Mouse (Mus musculus) kidney, adult 2 months (tissue): ENCODE measurements around the gene Pard6b. TPM values are rescaled to one million over a fixed set of nuclear protein-coding genes. Genes with fewer than 3 reads are reported as not detected.

Source experiments
- DNase-seq: peaks from one replicate; pipeline ENCODE4 v3.0.0; 2021
- H3K27ac ChIP-seq: fragments of 200-500 bp; 2 replicates; pipeline ENCODE4 v1.5.1; 2012; ENCODE audit warnings: low read depth, low read length, control low read depth, inconsistent platforms; ENCODE audit not compliant: insufficient read depth
- H3K27me3 ChIP-seq: fragments of 200-500 bp; replicated peaks from 2 replicates; pipeline ENCODE4 v1.6.1; 2012; ENCODE audit warnings: mild to moderate bottlenecking, moderate library complexity, low read length, inconsistent platforms; ENCODE audit not compliant: control insufficient read depth, insufficient read depth
- H3K36me3 ChIP-seq: fragments of 200-500 bp; 2 replicates; pipeline ENCODE4 v1.6.1; 2012; ENCODE audit warnings: mild to moderate bottlenecking, moderate library complexity, low read length, inconsistent platforms; ENCODE audit not compliant: control insufficient read depth, insufficient read depth
- H3K4me1 ChIP-seq: fragments of 200-500 bp; 2 replicates; pipeline ENCODE4 v1.6.1; 2011; ENCODE audit warnings: low read length; ENCODE audit not compliant: control insufficient read depth, insufficient read depth
- H3K4me3 ChIP-seq: fragments of 200-500 bp; 2 replicates; pipeline ENCODE4 v1.5.1; 2011; ENCODE audit warnings: mild to moderate bottlenecking, low read depth, low read length, control low read depth; ENCODE audit not compliant: insufficient read depth
- CTCF ChIP-seq: fragments of 200-500 bp; conservative IDR thresholded peaks from 2 replicates; pipeline ENCODE4 v1.5.1; 2011; ENCODE audit warnings: low read depth, mild to moderate bottlenecking, control low read depth, low read length, moderate library complexity, mixed read lengths; ENCODE audit not compliant: insufficient read depth, insufficient read length
- POLR2A ChIP-seq: fragments of 200-500 bp; IDR thresholded peaks from one replicate; pipeline ENCODE4 v1.6.1; 2011; ENCODE audit warnings: low read depth, low read length, control low read depth
- WGBS: fragments of 180-500 bp; shearing (Covaris S2); methylation state at CpG from one replicate; pipeline ENCODE4 v1.1.7; 2018; 5-methylcytosine and 5-hydroxymethylcytosine counted together
- polyA plus RNA-seq: library from polyadenylated mRNA; depleted of rRNA; stranded (reverse); fragments of >200 nt; gene quantifications from 2 replicates; pipeline ENCODE4 v1.2.3, GENCODE M21; 2012

Pard6b gene
- polyA plus RNA-seq, 1 experiment, result 44.4 TPM

DNA sequence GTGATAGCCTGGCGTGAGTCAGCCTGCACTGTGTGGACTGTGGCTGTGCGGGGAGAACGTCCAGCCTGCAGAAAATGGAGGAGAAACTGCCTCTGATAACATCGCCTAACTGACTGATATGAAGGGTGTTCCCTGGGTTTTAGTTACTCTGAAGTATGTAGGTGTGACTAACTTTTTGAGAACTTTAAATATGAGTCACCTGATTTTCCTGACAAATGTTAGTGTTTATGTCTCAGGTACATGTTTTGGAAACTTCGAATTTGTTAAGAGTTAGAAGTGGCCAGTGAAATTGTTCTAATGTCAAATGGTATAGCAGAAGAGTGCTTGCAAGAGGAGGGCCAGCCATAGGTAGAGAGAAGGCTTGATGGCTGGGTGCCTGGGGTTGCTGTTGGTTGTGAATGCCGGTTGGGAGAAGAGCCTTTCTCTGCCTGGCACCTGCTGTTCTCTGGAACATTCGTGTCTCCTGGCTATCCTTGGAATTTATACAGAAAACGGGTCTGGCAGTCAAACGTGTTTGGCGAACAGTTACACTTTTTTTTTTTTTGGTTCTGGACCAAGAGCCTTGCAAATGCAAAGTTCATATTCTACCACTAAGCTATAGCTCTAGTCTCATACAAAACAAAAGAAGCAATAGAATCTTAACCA, 4.9 kb downstream of the Pard6b start:
- H3K36me3 ChIP-seq, result no peaks in the 10 kb centered on the region; the same call in 1 of the 2 replicates
- H3K27ac ChIP-seq, result peak overlapping the region; percentile 24; the same call in 1 of the 2 replicates
- peak; percentile 67 for DNase-seq
- 34% methylated on average over 10 of the region's 10 CpGs for WGBS
- no peaks in the 10 kb centered on the region for H3K27me3 ChIP-seq
- no peak overlapping the region for H3K4me3 ChIP-seq
- H3K4me1 ChIP-seq, result peaks cover 34% of the 10 kb centered on the region; the same call in 1 of the 2 replicates
- TF ChIP-seq POLR2A (no peak), CTCF (no peak)

DNA sequence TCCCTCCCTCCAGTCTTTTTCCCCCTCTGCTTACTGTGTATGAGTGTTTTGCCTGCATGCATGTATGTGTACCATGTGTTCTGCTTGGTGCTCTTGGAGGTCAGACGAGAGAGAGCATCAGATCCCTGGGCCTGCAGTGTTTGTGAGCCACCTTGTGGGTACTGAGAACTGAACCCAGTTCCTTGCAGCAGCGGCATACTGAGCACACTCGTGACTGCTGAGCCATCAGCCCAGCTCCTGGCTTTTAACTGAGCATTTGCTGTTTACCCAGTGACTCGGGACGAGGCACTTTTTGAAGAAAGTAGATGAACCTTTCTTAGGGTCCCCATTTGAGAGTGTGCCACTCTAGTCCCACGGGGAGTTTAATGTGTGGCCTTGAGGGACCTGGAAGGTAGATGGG, 5.5 kb downstream of the Pard6b start:
- Histone ChIP-seq H3K4me3 (no peak overlapping the region), H3K4me1 (peaks cover 35% of the 10 kb centered on the region; the same call in 1 of the 2 replicates), H3K36me3 (no peaks in the 10 kb centered on the region; the same call in 1 of the 2 replicates), H3K27ac (peak overlapping the region; percentile 45; the same call in 1 of the 2 replicates), H3K27me3 (no peaks in the 10 kb centered on the region)
- WGBS, result 22% methylated on average over 6 of the region's 6 CpGs
- no peak for TF ChIP-seq POLR2A
- no peak for TF ChIP-seq CTCF
- DNase-seq, result peak; percentile 61

DNA sequence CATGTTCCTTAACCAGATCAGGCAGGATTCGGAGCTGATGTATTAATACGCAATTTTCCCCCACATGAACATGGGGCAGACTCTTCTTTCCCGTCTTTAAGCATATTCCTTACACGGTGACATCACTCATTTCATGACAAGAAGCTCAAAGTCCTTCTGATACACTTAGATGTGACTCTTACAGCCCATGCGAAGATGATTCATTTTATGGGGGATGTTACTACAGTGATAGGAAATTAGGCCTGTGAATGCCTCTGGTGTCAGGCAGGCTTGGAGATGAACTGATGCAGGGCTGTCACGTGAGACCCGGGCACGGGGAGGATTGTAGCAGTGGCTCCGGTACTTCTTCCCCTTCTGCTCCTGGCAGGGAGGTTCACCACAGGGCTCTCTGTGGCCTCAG, 6.0 kb downstream of the Pard6b start:
- Histone ChIP-seq H3K4me3 (no peak overlapping the region), H3K36me3 (no peaks in the 10 kb centered on the region; the same call in 1 of the 2 replicates), H3K27ac (peak overlapping the region; percentile 45; the same call in 1 of the 2 replicates), H3K27me3 (no peaks in the 10 kb centered on the region), H3K4me1 (peaks cover 38% of the 10 kb centered on the region; the same call in 1 of the 2 replicates)
- TF ChIP-seq POLR2A, result no peak
- TF ChIP-seq CTCF, result no peak
- 36% methylated on average over 9 of the region's 9 CpGs for WGBS
- DNase-seq, result no peak

DNA sequence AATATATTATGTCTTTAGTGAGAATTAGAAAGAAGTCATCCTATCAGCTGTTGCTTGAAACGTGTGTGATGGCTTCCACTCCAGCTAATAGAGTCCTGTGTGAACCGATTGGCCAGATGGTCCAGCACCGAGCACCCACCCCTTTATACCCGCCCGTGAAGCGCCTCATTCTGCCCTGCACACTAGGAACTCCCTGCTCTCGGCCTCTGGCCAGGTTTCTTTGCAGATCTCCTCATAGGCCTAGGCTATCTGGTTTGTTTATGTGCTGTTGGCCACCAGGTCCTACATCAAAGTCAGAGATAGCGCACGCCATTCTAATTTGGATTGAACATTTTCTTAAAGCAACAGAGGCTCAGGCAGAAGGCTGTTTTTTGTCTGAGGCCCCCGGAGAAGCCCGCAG, 10.8 kb downstream of the Pard6b start:
- TF ChIP-seq CTCF, result no peak
- WGBS, result 52% methylated on average over 11 of the region's 11 CpGs

DNA sequence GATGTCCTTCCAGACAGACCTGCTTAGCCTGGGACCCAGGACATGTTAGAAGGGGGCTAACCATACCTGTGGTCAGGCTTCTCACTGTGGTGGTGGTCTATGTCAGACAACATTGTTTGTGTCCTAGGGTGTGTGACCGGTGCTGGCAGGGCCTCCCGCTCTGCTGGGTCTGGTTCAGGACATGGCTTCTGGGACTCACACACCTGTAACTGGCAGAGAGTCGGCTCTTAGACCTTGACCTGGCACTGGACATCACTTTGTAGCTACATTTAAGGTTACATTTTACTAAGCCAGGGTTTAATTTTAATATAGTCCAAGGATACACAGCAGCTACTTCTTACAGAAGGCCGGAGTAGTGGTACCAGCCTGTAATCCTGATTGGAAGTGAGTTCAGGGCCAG, 12.3 kb downstream of the Pard6b start:
- Histone ChIP-seq H3K27me3 (no peaks in the 10 kb centered on the region), H3K27ac (peak overlapping the region; percentile 81), H3K36me3 (no peaks in the 10 kb centered on the region), H3K4me3 (no peak overlapping the region), H3K4me1 (peaks cover 51% of the 10 kb centered on the region)
- no peak for TF ChIP-seq CTCF
- no peak for TF ChIP-seq POLR2A
- peak; percentile 81 for DNase-seq
- 48% methylated on average over 4 of the region's 4 CpGs for WGBS

More for the DNA sequence above, 10.8 kb downstream of the Pard6b start:
- Histone ChIP-seq H3K4me3 (no peak overlapping the region), H3K4me1 (peaks cover 48% of the 10 kb centered on the region), H3K27me3 (no peaks in the 10 kb centered on the region), H3K36me3 (no peaks in the 10 kb centered on the region; the same call in 1 of the 2 replicates), H3K27ac (no peak overlapping the region)
- no peak for DNase-seq

DNA sequence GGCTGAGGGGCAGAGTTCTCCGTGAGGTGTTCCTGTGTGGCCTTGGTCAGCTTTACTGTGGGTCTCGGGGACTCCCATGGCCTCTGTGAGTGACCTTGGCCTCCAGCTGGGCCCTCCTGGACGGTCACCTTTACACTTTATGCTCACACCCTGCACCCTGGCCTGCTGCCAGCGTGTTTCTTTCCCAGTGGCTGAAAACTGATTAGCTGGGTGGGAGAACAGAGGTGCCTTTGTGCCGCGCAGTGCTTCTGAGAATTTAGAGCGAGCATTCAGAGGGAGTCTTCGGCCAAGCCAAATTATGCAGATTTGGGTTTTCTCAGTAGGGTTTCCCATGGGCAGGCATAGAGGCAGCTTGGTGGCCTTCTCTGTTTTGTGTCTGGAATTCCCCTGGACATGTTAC, 14.3 kb downstream of the Pard6b start:
- Histone ChIP-seq H3K27ac (peak overlapping the region; percentile 90), H3K36me3 (no peaks in the 10 kb centered on the region; the same call in 1 of the 2 replicates), H3K4me3 (no peak overlapping the region), H3K4me1 (peaks cover 50% of the 10 kb centered on the region), H3K27me3 (no peaks in the 10 kb centered on the region)
- no peak for TF ChIP-seq CTCF
- DNase-seq, result peak; percentile 96
- WGBS, result 19% methylated on average over 8 of the region's 8 CpGs

DNA sequence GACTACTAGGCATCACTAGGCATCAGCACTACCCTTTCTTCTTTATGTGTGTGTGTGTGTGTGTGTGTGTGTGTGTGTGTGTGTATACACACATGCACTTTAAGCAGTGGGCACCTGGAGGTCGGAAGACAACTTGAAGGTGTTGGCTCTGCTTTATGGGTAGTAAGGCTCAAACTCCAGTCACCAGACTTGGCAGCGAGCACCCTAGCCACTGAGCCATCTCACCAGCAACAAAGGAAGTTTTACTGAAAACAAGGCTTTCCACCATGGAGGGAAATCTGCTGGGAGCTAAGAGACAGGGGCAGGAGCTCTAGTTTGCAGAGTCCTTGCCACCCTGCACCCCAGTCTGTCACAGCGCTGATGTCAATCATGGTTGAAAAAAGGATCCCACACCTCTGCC, 15.7 kb downstream of the Pard6b start:
- 50% methylated on average over 3 of the region's 3 CpGs for WGBS
- Histone ChIP-seq H3K36me3 (no peaks in the 10 kb centered on the region; the same call in 1 of the 2 replicates), H3K27ac (peak overlapping the region; percentile 90), H3K27me3 (no peaks in the 10 kb centered on the region), H3K4me1 (peaks cover 44% of the 10 kb centered on the region), H3K4me3 (no peak overlapping the region)
- TF ChIP-seq CTCF, result no peak
- TF ChIP-seq POLR2A, result no peak
- DNase-seq, result peak; percentile 78

DNA sequence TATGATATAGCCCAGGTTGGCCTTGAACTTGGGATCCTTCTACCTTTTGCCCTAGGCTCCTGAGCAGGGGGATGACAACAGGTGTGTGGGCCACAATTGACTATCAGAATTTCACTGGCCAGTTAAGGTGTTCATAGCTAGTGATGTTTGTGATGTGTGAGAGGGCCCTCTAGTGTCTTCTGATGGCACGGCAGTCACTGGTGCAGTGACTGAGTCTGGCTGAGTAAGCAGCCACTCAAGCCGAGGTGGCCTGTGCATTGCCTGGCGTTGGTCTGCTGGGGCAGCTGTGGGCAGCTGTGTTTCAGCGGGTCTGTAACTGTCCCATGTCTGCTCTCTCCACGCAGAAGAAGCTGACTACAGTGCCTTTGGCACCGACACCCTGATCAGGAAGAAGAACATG, 17.2 kb downstream of the Pard6b start:
- peaks cover 37% of the 10 kb centered on the region for H3K4me1 ChIP-seq
- H3K27ac ChIP-seq, result no peak overlapping the region
- peak; percentile 91 for TF ChIP-seq CTCF
- no peak for TF ChIP-seq POLR2A
- H3K4me3 ChIP-seq, result no peak overlapping the region
- H3K27me3 ChIP-seq, result no peaks in the 10 kb centered on the region
- peak; percentile 89 for DNase-seq
- WGBS, result 22% methylated on average over 6 of the region's 6 CpGs
- no peaks in the 10 kb centered on the region; the same call in 1 of the 2 replicates for H3K36me3 ChIP-seq
